Mouse (Mus musculus): ENCODE measurements around the gene Vmn2r49. TPM values are rescaled to one million over a fixed set of nuclear protein-coding genes. Genes with fewer than 3 reads are reported as not detected.
"Not testable (repeated sequence)": the region's sequence is repeated elsewhere in the genome, so short reads cannot be mapped to it uniquely, and the experiment has no call there.

Vmn2r49 gene
- total RNA-seq (2014; rRNA removed) (not detected in 2 replicates), polyA plus RNA-seq (2015; fragmentation: Nextera tagmentation; extraction: Ambion mirVana) (not detected in 2 replicates)

- H3K9ac ChIP-seq (replicated peaks; ENCODE audit: low read length); H3K4me3 ChIP-seq (ENCODE audit: low read length); H3K4me2 ChIP-seq (ENCODE audit: low read depth, low read length); DNase-seq (ENCODE audit: low spot score); H3K9me3 ChIP-seq (ENCODE audit: low read length); H3K36me3 ChIP-seq (ENCODE audit: insufficient read depth, low read length); ATAC-seq; H3K4me1 ChIP-seq (ENCODE audit: insufficient read depth, low read length); H3K27me3 ChIP-seq (ENCODE audit: insufficient read depth, low read length); H3K27ac ChIP-seq: not testable (repeated sequence)
- no CpG with 5 or more reads among the region's 2 CpGs for WGBS
These were observed at the start of gene Vmn2r49 for GRCm38 (mm10) chr7:9992157-9992556. Gene Vmn2r49 (minus strand): TSS chr7:9992257.

GRCm38 (mm10) chr7:9953485-9953884 lies 38.6 kb downstream of the Vmn2r49 start, which contains the start of gene Vmn2r48:
Gene Vmn2r48 (minus strand): TSS chr7:9953585.
- not testable (repeated sequence) for H3K4me1 ChIP-seq (ENCODE audit: insufficient read depth, low read length); H3K9me3 ChIP-seq (ENCODE audit: low read length)
- WGBS: 81% methylated on average over 2 of the region's 2 CpGs

More at GRCm38 (mm10) chr7:9953485-9953884, 38.6 kb downstream of the Vmn2r49 start, which contains the start of gene Vmn2r48:
- not testable (repeated sequence) for DNase-seq (ENCODE audit: low spot score); H3K36me3 ChIP-seq (ENCODE audit: insufficient read depth, low read length); H3K4me3 ChIP-seq (ENCODE audit: low read length); H3K4me2 ChIP-seq (ENCODE audit: low read depth, low read length); H3K9ac ChIP-seq (replicated peaks; ENCODE audit: low read length); ATAC-seq; H3K27me3 ChIP-seq (ENCODE audit: insufficient read depth, low read length); H3K27ac ChIP-seq

Other genes with a start within 250 kb of the Vmn2r49 start
- gene Vmn2r46, start 221.7 kb downstream of the Vmn2r49 start, total RNA-seq (2014; rRNA removed): not detected in 2 replicates
- gene Vmn2r46, start 221.7 kb downstream of the Vmn2r49 start, polyA plus RNA-seq (2015; fragmentation: Nextera tagmentation; extraction: Ambion mirVana): not detected in 2 replicates
- gene Vmn2r47, start 150.9 kb downstream of the Vmn2r49 start, total RNA-seq (2014; rRNA removed): not detected in 2 replicates
- not detected in 2 replicates for gene Vmn2r47, start 150.9 kb downstream of the Vmn2r49 start, polyA plus RNA-seq (2015; fragmentation: Nextera tagmentation; extraction: Ambion mirVana)
- gene Vmn2r48, start 38.7 kb downstream of the Vmn2r49 start, total RNA-seq (2014; rRNA removed): not detected in 2 replicates
- not detected in 2 replicates for gene Vmn2r48, start 38.7 kb downstream of the Vmn2r49 start, polyA plus RNA-seq (2015; fragmentation: Nextera tagmentation; extraction: Ambion mirVana)
- not detected in 2 replicates for gene Vmn2r50, start 61.0 kb upstream of the Vmn2r49 start, total RNA-seq (2014; rRNA removed)
- not detected in 2 replicates for gene Vmn2r50, start 61.0 kb upstream of the Vmn2r49 start, polyA plus RNA-seq (2015; fragmentation: Nextera tagmentation; extraction: Ambion mirVana)
- not detected in 2 replicates for gene Vmn2r51, start 113.5 kb upstream of the Vmn2r49 start, total RNA-seq (2014; rRNA removed)
- not detected in 2 replicates for gene Vmn2r51, start 113.5 kb upstream of the Vmn2r49 start, polyA plus RNA-seq (2015; fragmentation: Nextera tagmentation; extraction: Ambion mirVana)
- not detected in 2 replicates for gene Vmn2r52, start 184.3 kb upstream of the Vmn2r49 start, total RNA-seq (2014; rRNA removed)
- not detected in 2 replicates for gene Vmn2r52, start 184.3 kb upstream of the Vmn2r49 start, polyA plus RNA-seq (2015; fragmentation: Nextera tagmentation; extraction: Ambion mirVana)

All from hindbrain, postnatal 0 days (tissue).